Mouse (Mus musculus) mature B cell (primary cell): ENCODE data around the gene Crnn.

Experiments
- in situ Hi-C: fragments of 300-500 bp; cut with MboI; formaldehyde crosslinking; loops from 2 replicates; pipeline ENCODE4 v1.14.3; 2019

The Crnn gene

DNA sequence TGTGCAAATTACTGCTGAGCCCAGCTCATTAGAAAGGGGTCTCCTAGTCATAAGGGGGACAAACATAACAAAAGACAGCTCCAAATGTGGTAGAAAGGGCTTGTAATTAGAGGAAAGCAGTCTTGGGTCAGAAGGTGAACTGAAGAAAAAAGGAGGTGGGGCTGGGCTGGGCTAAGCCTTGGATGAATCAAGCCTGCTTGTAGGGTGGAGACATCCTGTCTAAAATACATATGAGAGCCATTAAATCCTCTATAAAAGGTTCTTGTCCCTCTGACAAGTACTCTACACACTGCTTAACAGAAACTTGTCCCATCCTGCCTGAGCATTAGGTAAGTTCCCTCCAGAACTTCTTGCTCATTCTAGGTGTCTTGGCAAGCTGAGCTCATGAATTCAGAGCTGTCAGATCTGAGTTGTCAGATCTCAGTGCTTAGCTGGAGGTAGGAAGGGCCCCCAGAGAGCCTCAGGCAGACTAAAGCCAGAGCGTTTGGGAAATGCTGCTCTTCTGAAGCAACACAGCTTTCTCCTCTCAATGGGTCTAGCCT lies at the start of gene Crnn:
Gene Crnn, plus strand, starts transcription at position 278 of the 542 bp plus-strand sequence.
- in situ Hi-C loops, result no loop called here

GRCm38 (mm10) chr3:93096447-93096846 lies 48.1 kb upstream of the Crnn start:
- in situ Hi-C loops, result no loop called here

DNA sequence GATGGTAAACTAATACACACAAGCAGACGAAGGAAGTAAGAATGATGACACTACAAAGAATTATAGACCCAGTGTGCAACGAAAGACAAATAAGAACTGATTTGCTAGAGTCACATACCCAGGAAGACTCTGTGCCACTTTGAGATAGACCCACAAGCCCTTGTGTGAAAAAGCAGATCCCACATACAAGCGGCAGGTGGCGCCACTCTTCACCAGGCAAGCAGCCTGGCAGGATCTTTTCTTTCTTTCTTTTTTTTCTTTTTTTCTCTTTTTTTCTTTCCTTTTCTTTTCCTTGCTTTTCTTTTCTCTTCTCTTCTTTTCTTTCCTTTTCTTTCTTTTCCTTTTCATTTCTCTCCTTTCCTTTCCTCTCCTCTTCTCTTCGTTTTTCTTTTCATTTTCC lies 32.9 kb upstream of the Crnn start:
- in situ Hi-C loops, result no loop called here

GRCm38 (mm10) chr3:93114481-93114880 lies 30.1 kb upstream of the Crnn start:
- in situ Hi-C loops, result no loop called here

DNA sequence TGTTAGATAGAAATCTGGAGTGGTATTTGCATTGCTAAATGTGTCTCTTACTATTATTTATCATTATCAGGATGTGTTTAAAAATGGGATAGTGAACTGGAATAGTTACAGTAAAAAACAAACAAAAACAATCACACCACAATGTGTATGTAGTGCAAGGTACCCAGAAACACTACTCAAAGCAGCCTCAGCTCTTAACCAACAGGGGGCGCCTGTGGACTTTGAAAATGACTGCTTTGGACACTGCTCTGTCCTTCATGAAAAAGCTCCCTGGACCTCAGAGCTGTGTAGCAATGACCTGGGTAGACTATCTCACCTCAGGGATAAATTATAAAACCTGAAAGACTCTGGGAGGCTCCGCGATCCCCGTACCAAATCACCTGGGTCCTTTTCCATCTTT lies 25.5 kb upstream of the Crnn start:
- in situ Hi-C loops, result no loop called here

DNA sequence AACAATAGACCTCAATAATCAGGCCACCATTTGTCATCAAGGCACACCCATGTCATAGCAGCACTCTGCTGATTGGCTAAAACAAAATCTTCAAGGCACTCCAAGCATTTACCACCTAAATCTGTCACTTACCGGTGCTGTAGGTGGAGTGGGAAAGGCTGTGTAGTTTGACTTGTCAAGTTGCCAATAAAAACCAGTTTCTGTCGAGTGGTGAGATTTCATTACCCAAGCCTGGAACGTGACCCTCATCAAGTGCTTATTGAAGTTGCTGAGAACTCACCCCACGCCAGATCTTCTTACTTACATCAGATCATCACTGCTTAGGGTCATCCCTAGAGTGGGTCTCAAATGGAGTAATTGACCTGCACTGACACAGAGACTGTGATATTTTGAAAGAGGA lies 16.5 kb upstream of the Crnn start:
- in situ Hi-C loops, result no loop called here

GRCm38 (mm10) chr3:93129076-93129475 lies 15.5 kb upstream of the Crnn start:
- in situ Hi-C loops, result no loop called here

- in situ Hi-C loops, result no loop called here
Measured at GRCm38 (mm10) chr3:93130460-93130859, 14.1 kb upstream of the Crnn start.

- in situ Hi-C loops, result no loop called here
Measured at GRCm38 (mm10) chr3:93162502-93162901, 17.9 kb downstream of the Crnn start.

GRCm38 (mm10) chr3:93162996-93163592 lies 18.5 kb downstream of the Crnn start:
- in situ Hi-C loops, result no loop called here

- in situ Hi-C loops, result no loop called here
Measured at GRCm38 (mm10) chr3:93180856-93181255, 36.3 kb downstream of the Crnn start.

GRCm38 (mm10) chr3:93196978-93197377 lies 52.4 kb downstream of the Crnn start, which contains the start of gene Flg2:
Gene Flg2 (plus strand): TSS chr3:93197278.
- in situ Hi-C loops, result no loop called here
